Mouse (Mus musculus) heart, adult 2 months (tissue): Measurements from ENCODE around the gene Gm10964. TPM values are rescaled to one million over a fixed set of nuclear protein-coding genes. Genes with fewer than 3 reads are reported as not detected.

Source experiments
- DNase-seq, 2 experiments: peaks; one replicate each; pipeline ENCODE4 v3.0.0; 2021
- H3K27ac ChIP-seq: fragments of 200-600 bp; 2 replicates; pipeline ENCODE4 v1.8.1; 2022
- H3K27me3 ChIP-seq: fragments of 200-500 bp; 2 replicates; pipeline ENCODE4 v1.6.1; 2012; ENCODE audit warnings: mild to moderate bottlenecking, low read length, inconsistent platforms, mixed read lengths; ENCODE audit not compliant: control insufficient read depth, insufficient read depth
- H3K36me3 ChIP-seq: fragments of 200-500 bp; 2 replicates; pipeline ENCODE4 v1.6.1; 2012; ENCODE audit warnings: low read length, inconsistent platforms; ENCODE audit not compliant: control insufficient read depth, insufficient read depth
- H3K4me1 ChIP-seq: fragments of 200-500 bp; 2 replicates; pipeline ENCODE4 v1.6.1; 2011; ENCODE audit warnings: low read length; ENCODE audit not compliant: control insufficient read depth, insufficient read depth
- H3K4me3 ChIP-seq: fragments of 200-600 bp; 2 replicates; pipeline ENCODE4 v1.8.1; 2022
- H3K79me2 ChIP-seq: fragments of 200-500 bp; replicated peaks from 2 replicates; pipeline ENCODE4 v1.6.1; 2012; ENCODE audit warnings: mild to moderate bottlenecking, inconsistent platforms, low read length, moderate library complexity, mixed read lengths; ENCODE audit not compliant: control insufficient read depth, insufficient read depth
- H3K9ac ChIP-seq: fragments of 200-500 bp; 2 replicates; pipeline ENCODE4 v1.6.1; 2012; ENCODE audit warnings: low read depth, mild to moderate bottlenecking, control low read depth, inconsistent platforms, low read length, mixed read lengths
- CTCF ChIP-seq: fragments of 200-600 bp; IDR thresholded peaks from 2 replicates; pipeline ENCODE4 v1.8.1; 2022; ENCODE audit warnings: antibody characterized with exemption, mild to moderate bottlenecking, moderate library complexity
- EP300 ChIP-seq: fragments of 200-500 bp; IDR thresholded peaks from 2 replicates; pipeline ENCODE4 v1.6.1; 2011; ENCODE audit warnings: low read depth, low read length, control low read depth; ENCODE audit not compliant: insufficient read depth
- POLR2A ChIP-seq: fragments of 200-500 bp; IDR thresholded peaks from 2 replicates; pipeline ENCODE4 v1.6.1; 2011; ENCODE audit warnings: mild to moderate bottlenecking, low read depth, low read length, control low read depth; ENCODE audit not compliant: insufficient read depth
- WGBS: fragments of 180-500 bp; shearing (Covaris S2); methylation state at CpG from one replicate; pipeline ENCODE4 v1.1.7; 2018; 5-methylcytosine and 5-hydroxymethylcytosine counted together
- intact Hi-C: fragments of 180-260 bp; cut with DNase I; formaldehyde crosslinking; loops from one replicate; pipeline ENCODE4 v1.15.1; 2025
- long read RNA-seq: library from polyadenylated mRNA; stranded (forward); transcript quantifications from one replicate; pipeline ENCODE4 v2.0.0, GENCODE M21; 2021
- polyA plus RNA-seq: library from polyadenylated mRNA; depleted of rRNA; stranded (reverse); fragments of >200 nt; gene quantifications from 2 replicates; pipeline ENCODE4 v1.2.3, GENCODE M21; 2012; rRNA removed
- total RNA-seq, 2 experiments: library from RNA; stranded (reverse); gene quantifications; 2 replicates each; pipeline ENCODE4 v1.2.3; 2021

The Gm10964 gene
- total RNA-seq (not detected), polyA plus RNA-seq (not detected in 2 replicates)
- long read RNA-seq, partial matches to known transcripts: 0 of 2 reads
- long read RNA-seq, other reads (novel, unspliced or antisense): 2 of 2 reads

DNA sequence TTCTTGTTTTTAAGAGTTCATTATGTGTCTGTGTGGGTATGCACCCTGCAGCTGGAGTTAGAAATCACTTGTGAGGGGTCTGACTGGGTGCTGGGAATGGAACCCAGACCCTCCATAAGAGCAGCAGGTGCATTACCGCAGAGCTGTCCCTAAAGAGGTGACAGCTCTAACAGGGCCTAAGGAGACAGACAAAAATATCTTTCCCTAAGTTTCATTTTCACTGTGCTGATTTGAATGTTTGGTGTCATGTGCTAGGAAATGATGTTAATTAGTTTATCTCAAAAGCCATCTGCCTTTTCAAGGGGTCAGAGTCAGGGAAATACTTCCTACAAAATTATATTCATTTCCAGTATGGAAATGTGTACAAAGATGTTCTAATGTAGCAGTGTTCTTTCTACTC is at the start of gene Gm10964:
TSS of gene Gm10964 (plus strand) at position 38 of the 400 bp plus-strand sequence.
- intact Hi-C loops: loop anchor here (2.0 to 5.0 kb wide), 2 partner anchors 69 to 307 kb away; partner anchors contain the start of genes Ap4b1, Dclre1b and Gm43064

DNA sequence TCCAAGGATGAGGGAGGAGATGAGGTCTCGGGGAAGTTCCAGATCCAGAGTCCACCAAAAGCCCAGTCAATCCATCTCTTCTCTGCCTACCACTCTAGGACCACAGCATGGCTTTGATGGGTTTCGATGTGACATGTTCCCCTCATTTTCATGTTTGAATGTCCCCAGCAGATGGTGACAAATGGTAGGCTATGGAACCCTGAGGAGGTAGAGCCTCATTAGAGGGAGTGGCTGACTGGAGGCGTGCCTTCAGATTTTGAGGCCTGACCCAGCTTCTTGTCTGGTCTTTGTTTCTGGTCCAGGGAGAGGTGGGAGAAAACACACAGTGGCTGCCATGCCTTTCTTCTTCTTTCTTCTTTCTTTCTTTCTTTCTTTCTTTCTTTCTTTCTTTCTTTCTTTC is 48.7 kb upstream of the Gm10964 start:
- no peaks in the 10 kb centered on the region for H3K79me2 ChIP-seq

More for the DNA sequence above, at the start of gene Gm10964:
- Histone ChIP-seq H3K79me2 (no peaks in the 10 kb centered on the region), H3K27ac (peak within 1 kb of the TSS; percentile 47), H3K4me3 (peak within 1 kb of the TSS; percentile 47), H3K4me1 (peaks cover 11% of the 10 kb centered on the region), H3K27me3 (no peaks in the 10 kb centered on the region), H3K36me3 (no peaks in the 10 kb centered on the region), H3K9ac (0 out of 2 replicates have a peak within 1 kb of the TSS, but pooled peaks have one; percentile 58)
- 66% methylated on average over 1 of the region's 1 CpGs for WGBS
- TF ChIP-seq EP300: no peak
- no peak for TF ChIP-seq POLR2A
- TF ChIP-seq CTCF: no peak
- peak in 1 of 2 experiments; percentile 5 for DNase-seq

DNA sequence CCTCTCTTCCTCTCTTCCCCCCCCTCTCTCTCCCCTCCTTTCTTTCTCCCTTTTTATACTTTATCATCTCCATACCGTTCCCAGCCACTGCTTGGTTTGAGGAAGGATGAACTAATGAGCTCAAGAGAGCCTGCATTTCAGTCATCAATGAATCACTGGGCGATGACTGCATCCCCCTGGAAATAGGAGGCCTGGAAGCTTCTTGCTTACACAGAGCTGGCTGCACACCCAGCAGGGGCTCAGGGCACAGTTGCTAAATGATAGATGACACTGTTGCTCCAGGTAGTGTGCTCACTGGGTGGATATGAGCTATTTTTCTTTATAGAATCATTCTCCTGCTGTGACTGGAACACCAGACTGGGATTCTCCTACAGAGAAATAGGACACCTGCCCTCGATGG is 43.6 kb upstream of the Gm10964 start:
- Histone ChIP-seq H3K4me1 (no peaks in the 10 kb centered on the region), H3K27ac (no peak overlapping the region), H3K27me3 (no peaks in the 10 kb centered on the region), H3K36me3 (no peaks in the 10 kb centered on the region), H3K9ac (no peak overlapping the region), H3K79me2 (no peaks in the 10 kb centered on the region), H3K4me3 (no peak overlapping the region)
- 52% methylated on average over 3 of the region's 3 CpGs for WGBS
- no peak for TF ChIP-seq EP300
- no peak for TF ChIP-seq CTCF
- no peak for TF ChIP-seq POLR2A
- intact Hi-C loops: no loop called here
- DNase-seq: no peak

More for the DNA sequence above, 48.7 kb upstream of the Gm10964 start:
- TF ChIP-seq EP300 (no peak), CTCF (peak; percentile 46), POLR2A (no peak)
- Histone ChIP-seq H3K27ac (no peak overlapping the region), H3K9ac (no peak overlapping the region), H3K4me3 (no peak overlapping the region), H3K4me1 (no peaks in the 10 kb centered on the region), H3K27me3 (no peaks in the 10 kb centered on the region), H3K36me3 (no peaks in the 10 kb centered on the region)
- DNase-seq: peak in 1 of 2 experiments; percentile 21
- WGBS: 66% methylated on average over 3 of the region's 3 CpGs
- intact Hi-C loops: loop anchor here (5.0 kb wide), 1 partner anchor 197 kb away; no protein-coding TSS in a partner anchor

GRCm38 (mm10) chr3:103696388-103696925 is 42.7 kb upstream of the Gm10964 start:
- H3K27ac ChIP-seq: no peak overlapping the region
- no peak for DNase-seq
- no peak overlapping the region for H3K4me3 ChIP-seq
- WGBS: 81% methylated on average over 1 of the region's 1 CpGs
- TF ChIP-seq EP300 (no peak), CTCF (no peak), POLR2A (no peak)
- no peaks in the 10 kb centered on the region for H3K79me2 ChIP-seq
- intact Hi-C loops: no loop called here
- no peaks in the 10 kb centered on the region for H3K36me3 ChIP-seq
- H3K4me1 ChIP-seq: no peaks in the 10 kb centered on the region
- H3K9ac ChIP-seq: no peak overlapping the region
- H3K27me3 ChIP-seq: no peaks in the 10 kb centered on the region

- H3K4me1 ChIP-seq: no peaks in the 10 kb centered on the region
- intact Hi-C loops: no loop called here
- TF ChIP-seq CTCF: no peak
- no peak for TF ChIP-seq EP300
- TF ChIP-seq POLR2A: no peak
- H3K79me2 ChIP-seq: no peaks in the 10 kb centered on the region
- H3K4me3 ChIP-seq: no peak overlapping the region
- no peak overlapping the region for H3K27ac ChIP-seq
- H3K27me3 ChIP-seq: no peaks in the 10 kb centered on the region
- DNase-seq: no peak
- H3K9ac ChIP-seq: no peak overlapping the region
- no peaks in the 10 kb centered on the region for H3K36me3 ChIP-seq
- WGBS: 56% methylated on average over 6 of the region's 6 CpGs
Measured at GRCm38 (mm10) chr3:103704661-103705060, 34.5 kb upstream of the Gm10964 start.

DNA sequence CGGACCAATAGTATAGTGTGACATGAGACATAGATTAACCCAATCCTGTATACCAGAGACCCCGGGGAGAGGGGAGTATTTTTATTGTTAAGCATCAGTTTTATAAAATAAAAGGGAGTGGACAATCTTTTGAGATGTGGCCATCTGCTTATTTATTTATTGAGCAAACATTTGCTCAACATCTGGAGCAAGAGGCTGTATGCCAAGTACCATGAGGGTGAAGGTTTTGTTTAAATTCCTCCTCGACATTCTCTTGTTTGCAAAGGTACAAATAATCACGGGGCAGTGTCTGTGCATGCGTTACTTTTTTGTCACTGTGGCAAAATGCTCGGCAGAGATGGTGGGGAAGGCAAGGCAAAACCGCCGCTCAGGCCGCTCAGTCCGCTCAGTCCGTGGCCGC is 33.7 kb upstream of the Gm10964 start:
- WGBS: 87% methylated on average over 12 of the region's 12 CpGs
- H3K79me2 ChIP-seq: no peaks in the 10 kb centered on the region
- no peak overlapping the region for H3K27ac ChIP-seq
- intact Hi-C loops: no loop called here
- H3K4me1 ChIP-seq: no peaks in the 10 kb centered on the region
- no peaks in the 10 kb centered on the region for H3K27me3 ChIP-seq
- no peak for DNase-seq
- H3K36me3 ChIP-seq: no peaks in the 10 kb centered on the region
- no peak overlapping the region for H3K4me3 ChIP-seq
- TF ChIP-seq POLR2A: no peak
- no peak for TF ChIP-seq CTCF
- no peak for TF ChIP-seq EP300
- no peak overlapping the region for H3K9ac ChIP-seq
